Mouse (Mus musculus) B cell, adult (primary cell): ENCODE results near the gene 4930516K23Rik. TPM values are rescaled to one million over a fixed set of nuclear protein-coding genes. Genes with fewer than 3 reads are reported as not detected.

ENCODE experiments used
- total RNA-seq: library from RNA; stranded (reverse); gene quantifications from 4 replicates; pipeline ENCODE4 v1.2.4, GENCODE M21; 2023; ENCODE audit not compliant: inconsistent age

Gene 4930516K23Rik
- total RNA-seq = not detected in 4 replicates

DNA sequence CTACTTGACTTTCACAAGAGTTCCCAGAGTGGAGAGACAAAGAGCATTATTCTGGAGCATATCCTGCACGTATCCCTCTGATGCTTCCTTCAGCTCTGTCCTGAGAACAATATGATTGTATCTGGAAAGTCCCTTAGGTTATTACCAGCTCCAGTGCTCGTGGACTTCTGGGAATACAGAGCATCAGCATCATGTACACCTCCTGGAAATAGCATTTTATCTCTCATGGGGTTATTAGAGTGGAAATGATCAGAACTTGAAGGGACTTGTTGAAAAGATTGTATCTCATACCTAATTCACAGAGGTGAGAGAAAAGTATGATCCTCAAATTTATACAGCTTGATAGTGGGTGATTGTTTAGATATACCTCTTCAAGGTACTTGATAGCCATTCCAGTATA is at the start of gene 4930516K23Rik:
Gene 4930516K23Rik, minus strand, starts transcription at position 101 of the 400 bp plus-strand sequence.

DNA sequence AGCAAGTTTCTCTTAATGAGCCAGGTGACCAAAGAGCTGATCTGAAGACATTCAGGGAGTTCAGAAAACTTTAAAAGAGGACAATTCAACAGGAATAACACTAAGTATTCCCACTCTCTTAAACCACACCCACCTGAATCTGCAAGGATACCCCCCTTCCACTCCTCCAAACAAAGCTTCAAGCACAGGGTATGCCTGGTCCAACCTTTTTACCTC is 43.4 kb upstream of the 4930516K23Rik start, which contains the start of gene Olfr646:
Gene Olfr646, plus strand, starts transcription at position 117 of the 216 bp plus-strand sequence.

DNA sequence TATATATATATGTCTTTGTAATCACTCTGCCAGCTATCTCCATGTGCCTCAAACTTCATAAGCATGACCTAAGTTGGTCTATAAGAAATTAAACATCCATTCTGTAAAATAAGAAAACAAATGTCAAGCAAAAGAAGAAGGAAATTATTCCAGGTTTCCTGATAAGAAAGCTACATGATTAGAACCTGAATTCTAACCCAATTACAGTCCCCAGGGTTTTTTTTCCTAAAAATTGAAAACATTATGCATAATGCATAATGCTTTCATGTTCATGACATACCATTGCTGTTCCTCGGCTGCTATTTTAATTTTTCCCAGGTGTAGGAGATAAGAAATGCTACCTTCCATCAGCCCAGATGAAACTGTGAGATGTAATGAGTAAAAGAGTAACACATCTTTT is 24.1 kb upstream of the 4930516K23Rik start, which contains the start of gene Olfr645:
Gene Olfr645, minus strand, starts transcription at position 101 of the 400 bp plus-strand sequence.

DNA sequence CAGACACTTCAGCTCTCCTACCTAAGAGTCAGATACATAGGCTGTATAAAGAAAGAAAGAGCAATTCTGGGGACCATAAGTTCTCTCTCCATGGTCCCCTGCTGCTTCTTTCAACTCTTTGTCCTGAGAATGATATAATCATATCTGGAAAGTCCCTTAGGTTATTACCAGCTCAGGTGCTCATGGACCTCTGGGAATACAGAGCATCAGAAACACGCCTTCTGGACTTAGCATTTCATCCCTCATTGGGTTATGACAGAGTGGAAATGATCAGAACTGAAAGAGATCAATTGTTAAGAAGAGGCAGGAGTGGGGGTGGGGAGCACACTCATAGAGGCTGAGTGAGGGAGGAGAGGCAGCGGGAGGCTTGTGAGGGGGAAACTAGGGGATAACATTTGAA is 10.5 kb upstream of the 4930516K23Rik start, which contains the start of gene Olfr644:
Gene Olfr644, minus strand, starts transcription at position 101 of the 400 bp plus-strand sequence.

DNA sequence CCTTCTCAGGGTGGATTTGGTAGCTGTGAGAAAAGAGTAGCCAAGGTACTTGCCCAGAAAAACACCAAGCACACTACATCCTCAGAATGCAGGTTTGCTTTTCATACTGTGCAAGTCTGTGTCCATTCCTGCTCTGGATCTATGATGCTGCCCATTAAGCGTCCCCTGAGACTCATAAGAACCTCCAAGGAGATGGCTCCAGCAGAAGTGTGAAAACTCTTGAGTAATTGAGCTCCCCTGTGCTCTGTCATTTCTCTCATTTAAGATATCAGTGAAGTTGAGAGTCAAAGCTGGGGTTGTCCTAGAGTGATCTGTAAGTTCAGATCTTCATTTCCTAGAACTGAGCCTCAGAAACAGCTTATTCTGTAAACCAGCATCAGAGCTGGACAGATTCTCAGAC is 8.7 kb downstream of the 4930516K23Rik start, which contains the start of gene Olfr642:
Gene Olfr642, minus strand, starts transcription at position 101 of the 400 bp plus-strand sequence.

DNA sequence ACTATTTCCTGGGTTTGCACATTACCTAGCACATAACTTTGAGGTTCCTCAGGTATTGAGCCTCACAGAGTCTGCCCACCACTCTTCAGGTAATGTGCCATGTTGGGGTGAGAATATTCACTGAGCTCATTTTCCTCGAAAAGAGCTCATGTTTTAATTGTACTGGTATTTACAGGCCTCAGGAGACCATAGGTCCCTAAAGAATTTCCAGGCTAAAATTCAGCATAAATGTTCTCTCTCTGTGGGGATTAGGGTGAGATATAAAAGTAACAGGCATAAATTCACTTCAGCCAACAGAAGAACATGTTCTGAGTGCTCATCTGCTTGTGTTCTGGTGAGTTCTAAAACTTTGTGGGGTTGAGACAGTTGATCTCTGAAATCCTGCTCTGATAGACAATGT is 26.1 kb downstream of the 4930516K23Rik start, which contains the start of gene Olfr641:
Gene Olfr641, plus strand, starts transcription at position 301 of the 400 bp plus-strand sequence.

DNA sequence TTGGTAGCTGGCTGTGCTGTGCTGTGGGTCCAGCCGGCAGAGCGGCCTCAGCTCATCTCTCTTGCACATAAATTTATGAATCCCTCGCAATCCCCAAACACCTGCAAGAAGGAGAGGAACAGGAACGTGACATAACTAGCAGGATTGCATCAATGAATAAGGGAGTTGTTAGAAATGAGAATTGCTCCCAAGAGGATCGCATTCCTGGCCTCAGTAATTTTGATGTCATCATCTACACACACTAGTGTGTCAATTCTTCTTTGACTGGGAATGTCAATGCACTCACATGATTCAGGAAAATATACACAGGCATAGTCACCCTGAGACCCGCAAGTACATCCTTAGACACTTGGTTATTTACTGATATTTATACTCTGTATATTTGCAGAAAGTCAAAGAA is 35.8 kb downstream of the 4930516K23Rik start, which contains the start of gene Olfr640:
Gene Olfr640, minus strand, starts transcription at position 101 of the 400 bp plus-strand sequence.

DNA sequence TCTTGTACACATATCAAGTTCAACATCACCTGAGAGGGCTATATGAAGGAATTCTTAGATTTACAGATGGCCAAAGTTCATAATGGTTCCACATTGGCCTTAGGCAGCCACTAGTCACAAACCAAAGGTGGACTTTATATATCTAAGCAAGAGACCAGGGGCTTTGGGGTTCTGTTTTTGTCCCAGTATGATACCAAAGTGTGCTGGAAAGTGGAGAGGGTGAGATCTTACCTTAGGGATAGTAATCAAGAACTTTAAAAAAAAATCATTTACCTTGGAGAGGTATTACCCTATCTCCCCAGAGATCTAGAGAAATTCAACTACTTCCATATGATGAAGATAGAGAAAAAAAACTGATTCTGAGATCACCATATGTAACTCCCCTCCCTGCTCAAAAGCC is 44.0 kb downstream of the 4930516K23Rik start, which contains the start of gene Olfr639:
Gene Olfr639, minus strand, starts transcription at position 101 of the 400 bp plus-strand sequence.

Other genes starting within 250 kb of the 4930516K23Rik start
- 3.1 to 9.5 TPM (median 3.9 TPM) in 4 replicates for gene Hbb-bt, start 247.4 kb downstream of the 4930516K23Rik start, total RNA-seq
- gene Hbb-bs, start 233.3 kb downstream of the 4930516K23Rik start, total RNA-seq = 5.7 to 29.6 TPM (median 17.0 TPM) in 4 replicates
- not detected in 4 replicates for gene Hbb-bh2, start 220.9 kb downstream of the 4930516K23Rik start, total RNA-seq
- gene Hbb-bh1, start 218.3 kb downstream of the 4930516K23Rik start, total RNA-seq = 0.94 TPM in 1 of 4 replicates, not detected in the others
- gene Hbb-y, start 208.2 kb downstream of the 4930516K23Rik start, total RNA-seq = not detected in 4 replicates
- gene Olfr66, start 175.2 kb downstream of the 4930516K23Rik start, total RNA-seq = not detected in 4 replicates
- not detected in 4 replicates for gene Olfr64, start 167.0 kb downstream of the 4930516K23Rik start, total RNA-seq
- gene Olfr65, start 158.0 kb downstream of the 4930516K23Rik start, total RNA-seq = not detected in 4 replicates
- not detected in 4 replicates for gene Olfr631, start 132.6 kb downstream of the 4930516K23Rik start, total RNA-seq
- gene Olfr632, start 127.1 kb downstream of the 4930516K23Rik start, total RNA-seq = not detected in 4 replicates
- gene Olfr633, start 117.0 kb downstream of the 4930516K23Rik start, total RNA-seq = not detected in 4 replicates
- gene Olfr635, start 90.3 kb downstream of the 4930516K23Rik start, total RNA-seq = not detected in 4 replicates
- gene Olfr638, start 62.7 kb downstream of the 4930516K23Rik start, total RNA-seq = not detected in 4 replicates
- gene Olfr639, start 44.1 kb downstream of the 4930516K23Rik start, total RNA-seq = 0.16 TPM in 1 of 4 replicates, not detected in the others
- not detected in 4 replicates for gene Olfr640, start 35.9 kb downstream of the 4930516K23Rik start, total RNA-seq
- not detected in 4 replicates for gene Olfr641, start 26.0 kb downstream of the 4930516K23Rik start, total RNA-seq
- gene Olfr642, start 8.8 kb downstream of the 4930516K23Rik start, total RNA-seq = not detected in 4 replicates
- gene Olfr644, start 10.4 kb upstream of the 4930516K23Rik start, total RNA-seq = not detected in 4 replicates
- gene Olfr645, start 24.0 kb upstream of the 4930516K23Rik start, total RNA-seq = not detected in 4 replicates
- 0.27 to 0.29 TPM (median 0.27 TPM) in 3 of 4 replicates, not detected in the other for gene Olfr646, start 43.4 kb upstream of the 4930516K23Rik start, total RNA-seq
- gene Ubqln5, start 68.4 kb upstream of the 4930516K23Rik start, total RNA-seq = not detected in 4 replicates
- not detected in 4 replicates for gene Olfr643, start 76.0 kb upstream of the 4930516K23Rik start, total RNA-seq
- not detected in 4 replicates for gene Ubqln3, start 81.8 kb upstream of the 4930516K23Rik start, total RNA-seq
- gene Ubqlnl, start 89.1 kb upstream of the 4930516K23Rik start, total RNA-seq = not detected in 4 replicates
- not detected in 4 replicates for gene Olfm5, start 103.4 kb upstream of the 4930516K23Rik start, total RNA-seq
- gene Olfr648, start 121.9 kb upstream of the 4930516K23Rik start, total RNA-seq = not detected in 4 replicates
- not detected in 4 replicates for gene Olfr649, start 134.5 kb upstream of the 4930516K23Rik start, total RNA-seq
- 0.33 to 0.90 TPM (median 0.54 TPM) in 4 replicates for gene Trim6, start 157.3 kb upstream of the 4930516K23Rik start, total RNA-seq
- gene Trim34a, start 183.0 kb upstream of the 4930516K23Rik start, total RNA-seq = 57.6 to 72.3 TPM (median 61.7 TPM) in 4 replicates
- 23.9 to 32.0 TPM (median 28.3 TPM) in 4 replicates for gene Trim5, start 226.6 kb upstream of the 4930516K23Rik start, total RNA-seq